Mouse (Mus musculus) CH12F3 (cell line): ENCODE measurements at regions not wholly inside any gene's neighbourhood (a gene's known extent, or its start where the extent isn't known, plus 50 kb on each side); places are given as distances from the start of the nearest gene placed in this dataset.

Source experiments
- in situ Hi-C: fragments of 300-500 bp; cut with MboI; formaldehyde crosslinking; loops from 2 replicates; pipeline ENCODE4 v1.14.3; 2020; ENCODE audit warnings: low sequenced_read_pairs

GRCm38 (mm10) chr7:83238091-83238490 lies 346.6 kb upstream of the Tmc3 start:
- in situ Hi-C loops: no loop called here

GRCm38 (mm10) chr7:83242233-83242632 lies 342.5 kb upstream of the Tmc3 start:
- in situ Hi-C loops: no loop called here

GRCm38 (mm10) chr7:83245867-83246266 lies 338.9 kb upstream of the Tmc3 start:
- in situ Hi-C loops: no loop called here

- in situ Hi-C loops: no loop called here
Measured at GRCm38 (mm10) chr7:83251995-83252563, 332.6 kb upstream of the Tmc3 start.

- in situ Hi-C loops: no loop called here
Measured at GRCm38 (mm10) chr7:83253001-83253400, 331.7 kb upstream of the Tmc3 start.

GRCm38 (mm10) chr7:83253432-83253831 lies 331.3 kb upstream of the Tmc3 start:
- in situ Hi-C loops: no loop called here

GRCm38 (mm10) chr7:83254411-83254810 lies 330.3 kb upstream of the Tmc3 start:
- in situ Hi-C loops: no loop called here

- in situ Hi-C loops: no loop called here
Measured at GRCm38 (mm10) chr7:83256236-83256784, 328.4 kb upstream of the Tmc3 start.

- in situ Hi-C loops: no loop called here
Measured at GRCm38 (mm10) chr7:83258363-83258916, 326.3 kb upstream of the Tmc3 start.

- in situ Hi-C loops: no loop called here
Measured at GRCm38 (mm10) chr7:83261489-83261888, 323.2 kb upstream of the Tmc3 start.

- in situ Hi-C loops: no loop called here
Measured at GRCm38 (mm10) chr7:83289915-83290773, 294.6 kb upstream of the Tmc3 start.

- in situ Hi-C loops: no loop called here
Measured at GRCm38 (mm10) chr7:83307112-83307511, 277.6 kb upstream of the Tmc3 start.

- in situ Hi-C loops: no loop called here
Measured at GRCm38 (mm10) chr7:83312172-83312571, 272.6 kb upstream of the Tmc3 start.

- in situ Hi-C loops: no loop called here
Measured at GRCm38 (mm10) chr7:83329809-83330412, 254.8 kb upstream of the Tmc3 start.

GRCm38 (mm10) chr7:83347103-83347754 lies 237.5 kb upstream of the Tmc3 start:
- in situ Hi-C loops: no loop called here

- in situ Hi-C loops: no loop called here
Measured at GRCm38 (mm10) chr7:83369191-83369590, 215.5 kb upstream of the Tmc3 start.

GRCm38 (mm10) chr7:83369605-83370004 lies 215.1 kb upstream of the Tmc3 start:
- in situ Hi-C loops: no loop called here

- in situ Hi-C loops: no loop called here
Measured at GRCm38 (mm10) chr7:83376826-83377225, 207.9 kb upstream of the Tmc3 start.

GRCm38 (mm10) chr7:83381381-83382181 lies 203.1 kb upstream of the Tmc3 start:
- in situ Hi-C loops: no loop called here

- in situ Hi-C loops: no loop called here
Measured at GRCm38 (mm10) chr7:83382803-83383363, 201.8 kb upstream of the Tmc3 start.
